Mouse (Mus musculus): Measurements from ENCODE around the gene Yars.

- no peak for TF ChIP-seq POLR2A (IDR thresholded peaks at IDR 0.05; ENCODE audit: borderline replicate concordance, control insufficient read depth, low read depth, low read length)
- no peak for TF ChIP-seq CTCF (IDR thresholded peaks at IDR 0.05; ENCODE audit: control insufficient read depth, insufficient read depth, low read length)
Measured at GRCm38 (mm10) chr4:129191691-129192090, 2.1 kb downstream of the Yars start.

Data from bone marrow, adult 2 months (tissue).